ENCODE assay signal across 15 mouse cellular contexts in the genomic region with DNA sequence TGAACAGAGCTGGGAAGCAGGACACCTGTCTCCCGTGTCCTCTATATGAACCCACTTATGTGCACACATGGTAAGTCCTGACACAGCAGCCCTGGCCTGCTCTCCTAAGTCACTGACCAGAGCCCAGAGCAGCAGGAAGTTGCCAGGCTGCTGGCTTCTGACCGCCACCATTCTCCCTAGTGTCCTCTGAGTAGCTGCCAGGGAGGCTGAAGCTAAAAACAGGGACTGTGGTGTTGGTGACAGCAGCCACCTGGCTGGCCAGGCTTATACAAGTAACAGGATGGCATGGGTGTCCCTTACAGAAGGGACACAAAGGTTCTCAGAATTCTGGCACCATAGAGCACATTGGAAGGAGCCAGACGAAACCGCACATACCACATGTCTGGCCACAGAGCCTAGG. TPM values are rescaled to one million over a fixed set of nuclear protein-coding genes. Genes with fewer than 3 reads are reported as not detected.
DNase-seq lines count a peak whose midpoint lies in the region; ATAC-seq lines count a peak whose summit lies in the region.
"Had no signal": no experiment of that assay in that cellular context is flagged by ENCODE, and none has a peak within 500 bp of the region (broad histone marks: within the 10 kb centered on the region; RNA-seq: fewer than 3 reads in every experiment).

No protein-coding gene starts in this region.

- peaks cover 16% of the 10 kb centered on the region for H3K4me1 ChIP-seq in embryonic facial prominence, embryonic 14.5 days (ENCODE audit: control insufficient read depth, insufficient read depth, low read length)
- H3K4me1 ChIP-seq in embryonic facial prominence, embryonic 10.5 days: peaks cover 36% of the 10 kb centered on the region
- H3K4me1 ChIP-seq in heart, embryonic 13.5 days: peaks cover 45% of the 10 kb centered on the region

- no peak overlapping the region for H3K4me3 ChIP-seq in embryonic facial prominence, embryonic 14.5 days (ENCODE audit: low read depth, low read length)
- H3K4me3 ChIP-seq in embryonic facial prominence, embryonic 10.5 days: no peak overlapping the region
- no peak overlapping the region for H3K4me3 ChIP-seq in heart, embryonic 13.5 days
- H3K4me3 ChIP-seq: forebrain, embryonic 12.5 days had no signal

- WGBS in embryonic facial prominence, embryonic 14.5 days: 92% methylated on average over 4 of the region's 4 CpGs
- WGBS in embryonic facial prominence, embryonic 10.5 days: 92% methylated on average over 4 of the region's 4 CpGs
- 85% methylated on average over 4 of the region's 4 CpGs for WGBS in heart, embryonic 13.5 days

- no peak for ATAC-seq in embryonic facial prominence, embryonic 14.5 days (ENCODE audit: low read depth)
- no peak for ATAC-seq in heart, embryonic 13.5 days (ENCODE audit: extremely low read depth, insufficient number of reproducible peaks, low FRiP score, low TSS enrichment)

- H3K27me3 ChIP-seq in embryonic facial prominence, embryonic 14.5 days (replicated peaks; ENCODE audit: control insufficient read depth, insufficient read depth, low read length): no peaks in the 10 kb centered on the region
- H3K27me3 ChIP-seq in embryonic facial prominence, embryonic 10.5 days (replicated peaks; ENCODE audit: low read depth, poor library complexity, severe bottlenecking): no peaks in the 10 kb centered on the region
- no peaks in the 10 kb centered on the region for H3K27me3 ChIP-seq in heart, embryonic 13.5 days (replicated peaks)
- H3K27me3 ChIP-seq: forebrain, embryonic 12.5 days had no signal

- peaks cover 60% of the 10 kb centered on the region for H3K36me3 ChIP-seq in embryonic facial prominence, embryonic 14.5 days (ENCODE audit: control insufficient read depth, insufficient read depth, low read length)
- H3K36me3 ChIP-seq in embryonic facial prominence, embryonic 10.5 days (replicated peaks): peaks cover 80% of the 10 kb centered on the region
- peaks cover 69% of the 10 kb centered on the region for H3K36me3 ChIP-seq in heart, embryonic 13.5 days

- H3K9ac ChIP-seq in embryonic facial prominence, embryonic 14.5 days (ENCODE audit: low read depth, low read length): 0 out of 2 replicates have a peak overlapping the region, but pooled peaks have one; percentile 14
- H3K9ac ChIP-seq in heart, embryonic 13.5 days: peak overlapping the region; percentile 33; the same call in 1 of the 2 replicates
- H3K9ac ChIP-seq: forebrain, embryonic 12.5 days; hindbrain, embryonic 14.5 days had no signal

- no peak overlapping the region; the same call in 1 of the 2 replicates for H3K27ac ChIP-seq in embryonic facial prominence, embryonic 14.5 days (replicated peaks; ENCODE audit: low read depth, low read length)
- no peak overlapping the region for H3K27ac ChIP-seq in embryonic facial prominence, embryonic 10.5 days (replicated peaks)
- no peak overlapping the region for H3K27ac ChIP-seq in heart, embryonic 13.5 days (replicated peaks)
- H3K27ac ChIP-seq: forebrain, embryonic 12.5 days; hindbrain, embryonic 14.5 days had no signal

- no peak overlapping the region for H3K4me2 ChIP-seq in embryonic facial prominence, embryonic 14.5 days (ENCODE audit: low read depth, low read length)
- H3K4me2 ChIP-seq in heart, embryonic 13.5 days: no peak overlapping the region
- H3K4me2 ChIP-seq: forebrain, embryonic 12.5 days; hindbrain, embryonic 14.5 days had no signal

- H3K9me3 ChIP-seq in embryonic facial prominence, embryonic 14.5 days (ENCODE audit: control insufficient read depth, low read length): no peaks in the 10 kb centered on the region
- no peaks in the 10 kb centered on the region for H3K9me3 ChIP-seq in embryonic facial prominence, embryonic 10.5 days
- no peaks in the 10 kb centered on the region for H3K9me3 ChIP-seq in heart, embryonic 13.5 days
- H3K9me3 ChIP-seq: forebrain, embryonic 12.5 days had no signal

- no peak for DNase-seq in embryonic facial prominence, embryonic 14.5 days (ENCODE audit: low spot score)
- no peak for DNase-seq in embryonic facial prominence, embryonic 10.5 days (ENCODE audit: low spot score)
- no peak for DNase-seq in heart, adult 8-10 months (ENCODE audit: low spot score)
- DNase-seq in lung, postnatal 10 days: peak; percentile 50
- no peak for DNase-seq in lung, adult 18-20 months
- DNase-seq in gastrocnemius, postnatal 25 days: peak; percentile 63
- no peak for DNase-seq in urinary bladder, adult 2 months (ENCODE audit: low spot score)
- DNase-seq: adrenal gland, adult 2 months; cerebellum, adult 2 months; kidney, adult 8-10 months; kidney, postnatal 36 days; thymus, postnatal 25 days had no signal

RNA-seq across cellular contexts. Expression of gene Cdc37, which starts 4.4 kb away (rescaled TPM):
- 259 and 298 TPM in 2 replicates for polyA plus RNA-seq in embryonic facial prominence, embryonic 14.5 days (2014; fragmentation: Nextera tagmentation; extraction: Ambion mirVana)
- 418 and 430 TPM in 2 replicates for polyA plus RNA-seq in embryonic facial prominence, embryonic 10.5 days (2016; fragmentation: Nextera tagmentation; extraction: Ambion mirVana)
- polyA plus RNA-seq in heart, embryonic 13.5 days (2015; fragmentation: Nextera tagmentation; extraction: Ambion mirVana): 222 and 230 TPM in 2 replicates
- 100 to 1,000 TPM; 138 to 170 (median 157) TPM for total RNA-seq in heart, adult 8-10 months (2022)
- total RNA-seq in gastrocnemius, postnatal 25 days (2021): 100 to 1,000 TPM; 120 to 126 TPM
- polyA plus RNA-seq in urinary bladder, adult 2 months (2012; rRNA removed): 198 and 211 TPM in 2 replicates

RNA-seq across cellular contexts. Expression of gene Tyk2, which starts 14.4 kb away (rescaled TPM):
- 9.8 and 11.6 TPM in 2 replicates for polyA plus RNA-seq in embryonic facial prominence, embryonic 14.5 days (2014; fragmentation: Nextera tagmentation; extraction: Ambion mirVana)
- 14.8 and 16.1 TPM in 2 replicates for polyA plus RNA-seq in embryonic facial prominence, embryonic 10.5 days (2016; fragmentation: Nextera tagmentation; extraction: Ambion mirVana)
- polyA plus RNA-seq in heart, embryonic 13.5 days (2015; fragmentation: Nextera tagmentation; extraction: Ambion mirVana): 13.7 and 14.0 TPM in 2 replicates
- total RNA-seq in heart, adult 8-10 months (2022): 1 to 10 TPM; 8.6 to 9.1 (median 8.7) TPM
- total RNA-seq in gastrocnemius, postnatal 25 days (2021): 1 to 10 TPM; 4.7 to 5.8 TPM
- 23.9 and 28.5 TPM in 2 replicates for polyA plus RNA-seq in urinary bladder, adult 2 months (2012; rRNA removed)

RNA-seq across cellular contexts. Expression of gene Pde4a, which starts 20.1 kb away (rescaled TPM):
- 6.2 and 6.9 TPM in 2 replicates for polyA plus RNA-seq in embryonic facial prominence, embryonic 14.5 days (2014; fragmentation: Nextera tagmentation; extraction: Ambion mirVana)
- polyA plus RNA-seq in embryonic facial prominence, embryonic 10.5 days (2016; fragmentation: Nextera tagmentation; extraction: Ambion mirVana): 4.9 and 5.3 TPM in 2 replicates
- polyA plus RNA-seq in heart, embryonic 13.5 days (2015; fragmentation: Nextera tagmentation; extraction: Ambion mirVana): 9.5 and 11.3 TPM in 2 replicates
- 10 to 100 TPM; 48.5 to 75.4 (median 62.1) TPM for total RNA-seq in heart, adult 8-10 months (2022)
- total RNA-seq in gastrocnemius, postnatal 25 days (2021): 10 to 100 TPM; 44.6 to 46.7 TPM
- 8.3 and 11.6 TPM in 2 replicates for polyA plus RNA-seq in urinary bladder, adult 2 months (2012; rRNA removed)

RNA-seq across cellular contexts. Expression of gene Raver1, which starts 53.6 kb away (rescaled TPM):
- 64.2 and 71.4 TPM in 2 replicates for polyA plus RNA-seq in embryonic facial prominence, embryonic 14.5 days (2014; fragmentation: Nextera tagmentation; extraction: Ambion mirVana)
- polyA plus RNA-seq in embryonic facial prominence, embryonic 10.5 days (2016; fragmentation: Nextera tagmentation; extraction: Ambion mirVana): 98.1 and 106 TPM in 2 replicates
- polyA plus RNA-seq in heart, embryonic 13.5 days (2015; fragmentation: Nextera tagmentation; extraction: Ambion mirVana): 45.2 and 47.3 TPM in 2 replicates
- total RNA-seq in heart, adult 8-10 months (2022): 10 to 100 TPM; 25.7 to 26.2 (median 26.0) TPM
- total RNA-seq in gastrocnemius, postnatal 25 days (2021): 10 to 100 TPM; 15.2 to 17.0 TPM
- 24.2 and 33.2 TPM in 2 replicates for polyA plus RNA-seq in urinary bladder, adult 2 months (2012; rRNA removed)

RNA-seq across cellular contexts. Expression of gene Gm38431, which starts 53.6 kb away (rescaled TPM):
- polyA plus RNA-seq in embryonic facial prominence, embryonic 14.5 days (2014; fragmentation: Nextera tagmentation; extraction: Ambion mirVana): 1.2 and 1.4 TPM in 2 replicates
- polyA plus RNA-seq in embryonic facial prominence, embryonic 10.5 days (2016; fragmentation: Nextera tagmentation; extraction: Ambion mirVana): 3.5 and 4.5 TPM in 2 replicates
- polyA plus RNA-seq in heart, embryonic 13.5 days (2015; fragmentation: Nextera tagmentation; extraction: Ambion mirVana): 1.6 and 1.7 TPM in 2 replicates
- total RNA-seq in heart, adult 8-10 months (2022): 1 to 10 TPM in 1 of 4 experiments, under 1 TPM in 3; 0.26 to 1.6 (median 0.36) TPM
- total RNA-seq in gastrocnemius, postnatal 25 days (2021): under 1 TPM; 0.35 to 0.67 TPM
- polyA plus RNA-seq in urinary bladder, adult 2 months (2012; rRNA removed): 1.3 and 1.8 TPM in 2 replicates

Comparison
In these comparisons a context has a peak if more than half of its experiments do, and no peak if none do; other contexts are left out.
1. DNase-seq: peak in lung, postnatal 10 days (single experiment) and gastrocnemius, postnatal 25 days (single experiment); none in embryonic facial prominence, embryonic 14.5 days (single experiment), embryonic facial prominence, embryonic 10.5 days (single experiment), heart, adult 8-10 months (single experiment), lung, adult 18-20 months (0 of 2) and urinary bladder, adult 2 months (single experiment).